Mouse (Mus musculus) urinary bladder, postnatal 10 days (tissue): ENCODE measurements around the gene Fhod1.
"Not testable (repeated sequence)": the region's sequence is repeated elsewhere in the genome, so short reads cannot be mapped to it uniquely, and the experiment has no call there.

ENCODE experiments used
- DNase-seq: peaks from one replicate; pipeline ENCODE4 v3.0.0; 2022; ENCODE audit warnings: low spot score

Fhod1 gene

GRCm38 (mm10) chr8:105295256-105295655 lies 52.5 kb downstream of the Fhod1 start:
- DNase-seq, result no peak

GRCm38 (mm10) chr8:105294776-105295175 lies 53.0 kb downstream of the Fhod1 start:
- DNase-seq, result no peak

GRCm38 (mm10) chr8:105293405-105293804 lies 54.3 kb downstream of the Fhod1 start:
- DNase-seq, result no peak

GRCm38 (mm10) chr8:105292471-105292870 lies 55.3 kb downstream of the Fhod1 start:
- no peak for DNase-seq

- DNase-seq, result not testable (repeated sequence)
These were observed 56.0 kb downstream of the Fhod1 start for GRCm38 (mm10) chr8:105291802-105292201.

- not testable (repeated sequence) for DNase-seq
These were observed 56.4 kb downstream of the Fhod1 start for GRCm38 (mm10) chr8:105291364-105291763.

GRCm38 (mm10) chr8:105290554-105291314 lies 57.0 kb downstream of the Fhod1 start:
- peak; percentile 86 for DNase-seq

GRCm38 (mm10) chr8:105289805-105290460 lies 57.8 kb downstream of the Fhod1 start, which contains the start of gene 4931428F04Rik:
Gene 4931428F04Rik, minus strand, starts transcription at chr8:105289864.
- DNase-seq, result no peak

GRCm38 (mm10) chr8:105288958-105289732 lies 58.6 kb downstream of the Fhod1 start:
- DNase-seq, result peak; percentile 65

- DNase-seq, result no peak
These were observed 59.5 kb downstream of the Fhod1 start for GRCm38 (mm10) chr8:105288231-105288630.

GRCm38 (mm10) chr8:105286907-105287306 lies 60.8 kb downstream of the Fhod1 start:
- DNase-seq, result no peak

GRCm38 (mm10) chr8:105285514-105285913 lies 62.2 kb downstream of the Fhod1 start:
- DNase-seq, result no peak

- DNase-seq, result no peak
These were observed 64.7 kb downstream of the Fhod1 start for GRCm38 (mm10) chr8:105283074-105283473.

- no peak for DNase-seq
These were observed 65.5 kb downstream of the Fhod1 start for GRCm38 (mm10) chr8:105282239-105282638.

- no peak for DNase-seq
These were observed 65.9 kb downstream of the Fhod1 start for GRCm38 (mm10) chr8:105281821-105282220.

GRCm38 (mm10) chr8:105280567-105280966 lies 67.2 kb downstream of the Fhod1 start:
- no peak for DNase-seq
